Mouse (Mus musculus): ENCODE measurements around the gene Gm20388. TPM values are rescaled to one million over a fixed set of nuclear protein-coding genes. Genes with fewer than 3 reads are reported as not detected.

The Gm20388 gene
- polyA plus RNA-seq, 1 experiment from 2014 or later, result not detected

GRCm38 (mm10) chr8:123746488-123746887 lies 3835.8 kb downstream of the Gm20388 start:
- no peaks in the 10 kb centered on the region for H3K4me1 ChIP-seq (ENCODE audit: control insufficient read depth, insufficient read depth, low read length)
- no peaks in the 10 kb centered on the region for H3K9me3 ChIP-seq (ENCODE audit: control insufficient read depth, low read length)
- no peaks in the 10 kb centered on the region for H3K27me3 ChIP-seq (ENCODE audit: control insufficient read depth, insufficient read depth, low read length)
- H3K9ac ChIP-seq (ENCODE audit: low read length), result no peak overlapping the region
- DNase-seq (ENCODE audit: low spot score) (no peak), ATAC-seq (ENCODE audit: insufficient number of reproducible peaks, low FRiP score, low TSS enrichment, low read depth) (no peak)
- H3K36me3 ChIP-seq (ENCODE audit: control insufficient read depth, insufficient read depth, low read length), result no peaks in the 10 kb centered on the region
- no peak overlapping the region for H3K4me2 ChIP-seq (ENCODE audit: low read depth, severe bottlenecking)
- WGBS, result 92% methylated on average over 4 of the region's 4 CpGs
- H3K4me3 ChIP-seq (ENCODE audit: low read depth, low read length), result no peak overlapping the region
- no peak overlapping the region for H3K27ac ChIP-seq (replicated peaks; ENCODE audit: low read depth, low read length)

- Histone ChIP-seq H3K4me2 (ENCODE audit: low read depth, severe bottlenecking) (no peak overlapping the region), H3K9ac (ENCODE audit: low read length) (no peak overlapping the region), H3K27me3 (ENCODE audit: control insufficient read depth, insufficient read depth, low read length) (no peaks in the 10 kb centered on the region), H3K4me1 (ENCODE audit: control insufficient read depth, insufficient read depth, low read length) (peaks cover under 1% of the 10 kb centered on the region; the same call in 1 of the 2 replicates), H3K9me3 (ENCODE audit: control insufficient read depth, low read length) (no peaks in the 10 kb centered on the region), H3K4me3 (ENCODE audit: low read depth, low read length) (no peak overlapping the region), H3K36me3 (ENCODE audit: control insufficient read depth, insufficient read depth, low read length) (no peaks in the 10 kb centered on the region), H3K27ac (replicated peaks; ENCODE audit: low read depth, low read length) (no peak overlapping the region)
- WGBS, result 69% methylated on average over 5 of the region's 5 CpGs
- DNase-seq (ENCODE audit: low spot score) (no peak), ATAC-seq (ENCODE audit: insufficient number of reproducible peaks, low FRiP score, low TSS enrichment, low read depth) (no peak)
These were observed 3837.1 kb downstream of the Gm20388 start for GRCm38 (mm10) chr8:123747772-123748171.

DNA sequence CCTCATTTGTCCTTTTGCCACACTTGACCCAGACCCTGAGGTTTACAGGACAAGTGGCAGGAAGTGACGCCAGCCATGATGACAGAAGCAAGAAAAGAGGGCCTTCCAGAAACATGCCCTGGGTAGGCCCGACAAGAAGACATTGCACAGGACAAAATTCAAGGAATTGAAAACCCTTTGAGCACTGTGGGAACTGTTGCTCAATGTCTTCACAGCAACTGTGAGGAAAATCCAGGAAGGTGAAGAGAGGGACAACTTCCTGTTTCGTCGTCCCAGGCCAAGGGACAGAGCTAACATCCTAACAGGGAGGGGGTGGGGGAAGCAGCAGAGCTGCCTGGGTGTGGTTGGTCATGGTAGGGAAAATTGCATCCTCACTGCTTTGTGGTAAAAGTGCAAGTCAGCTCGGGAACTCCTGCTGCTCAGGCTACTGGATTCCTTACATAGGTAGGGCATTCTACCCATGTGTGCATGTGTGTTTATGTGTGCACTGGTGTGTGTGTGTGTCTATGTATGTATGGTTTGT lies 3839.6 kb downstream of the Gm20388 start:
- Histone ChIP-seq H3K9me3 (ENCODE audit: control insufficient read depth, low read length) (no peaks in the 10 kb centered on the region), H3K4me1 (ENCODE audit: control insufficient read depth, insufficient read depth, low read length) (peaks cover 13% of the 10 kb centered on the region), H3K4me3 (ENCODE audit: low read depth, low read length) (no peak overlapping the region), H3K4me2 (ENCODE audit: low read depth, severe bottlenecking) (no peak overlapping the region), H3K27me3 (ENCODE audit: control insufficient read depth, insufficient read depth, low read length) (no peaks in the 10 kb centered on the region), H3K36me3 (ENCODE audit: control insufficient read depth, insufficient read depth, low read length) (no peaks in the 10 kb centered on the region), H3K9ac (ENCODE audit: low read length) (no peak overlapping the region), H3K27ac (replicated peaks; ENCODE audit: low read depth, low read length) (no peak overlapping the region)
- DNase-seq (ENCODE audit: low spot score) (no peak), ATAC-seq (ENCODE audit: insufficient number of reproducible peaks, low FRiP score, low TSS enrichment, low read depth) (no peak)
- 63% methylated on average over 5 of the region's 5 CpGs for WGBS

- H3K27me3 ChIP-seq (ENCODE audit: control insufficient read depth, insufficient read depth, low read length), result no peaks in the 10 kb centered on the region
- peak overlapping the region; percentile 47; the same call in 1 of the 2 replicates for H3K27ac ChIP-seq (replicated peaks; ENCODE audit: low read depth, low read length)
- no peak for ATAC-seq (ENCODE audit: insufficient number of reproducible peaks, low FRiP score, low TSS enrichment, low read depth)
- no peaks in the 10 kb centered on the region for H3K36me3 ChIP-seq (ENCODE audit: control insufficient read depth, insufficient read depth, low read length)
- 74% methylated on average over 13 of the region's 13 CpGs for WGBS
- H3K4me3 ChIP-seq (ENCODE audit: low read depth, low read length), result no peak overlapping the region
- peaks cover 13% of the 10 kb centered on the region for H3K4me1 ChIP-seq (ENCODE audit: control insufficient read depth, insufficient read depth, low read length)
- no peaks in the 10 kb centered on the region for H3K9me3 ChIP-seq (ENCODE audit: control insufficient read depth, low read length)
- H3K4me2 ChIP-seq (ENCODE audit: low read depth, severe bottlenecking), result no peak overlapping the region
- DNase-seq (ENCODE audit: low spot score), result peak; percentile 57
- H3K9ac ChIP-seq (ENCODE audit: low read length), result no peak overlapping the region
These were observed 3842.3 kb downstream of the Gm20388 start for GRCm38 (mm10) chr8:123752773-123753468.

DNA sequence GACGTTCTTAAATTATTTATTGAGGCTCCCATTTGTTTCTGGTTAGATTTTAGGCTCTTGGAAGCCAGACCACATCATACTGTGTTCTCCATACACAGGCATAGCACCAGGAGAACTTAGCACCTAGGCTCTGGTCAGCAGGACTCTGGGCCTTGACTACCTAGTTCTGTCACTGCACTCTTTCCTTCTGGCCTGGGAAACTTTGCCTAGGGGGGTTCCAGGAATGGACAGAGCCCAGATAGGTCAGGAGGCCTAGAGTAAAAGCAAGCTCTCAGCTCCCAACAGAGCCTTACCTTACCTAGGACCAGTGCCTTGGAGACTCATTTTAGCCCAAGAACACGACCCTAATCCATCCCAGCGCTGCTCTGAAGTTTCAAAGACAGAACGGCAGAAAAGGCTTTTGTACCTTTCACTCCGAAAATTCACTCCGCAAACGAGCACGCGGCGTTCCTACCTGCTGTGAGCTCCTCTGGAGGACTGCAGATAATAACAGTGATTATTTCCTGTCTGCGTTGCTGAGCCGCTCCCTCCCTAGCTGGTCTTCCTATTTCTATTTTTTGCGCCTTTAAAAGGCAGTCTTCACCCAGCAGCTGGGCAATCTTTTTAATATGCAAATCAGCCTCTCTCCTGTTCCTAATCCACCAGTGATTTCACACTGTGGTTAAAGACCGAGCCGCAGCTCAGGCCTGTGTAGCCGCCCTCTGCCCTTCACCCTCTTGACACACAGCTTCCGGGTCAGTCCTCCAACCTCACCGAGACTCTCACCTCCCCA lies 3843.1 kb downstream of the Gm20388 start:
- no peak overlapping the region for H3K9ac ChIP-seq (ENCODE audit: low read length)
- H3K4me3 ChIP-seq (ENCODE audit: low read depth, low read length), result no peak overlapping the region
- ATAC-seq (ENCODE audit: insufficient number of reproducible peaks, low FRiP score, low TSS enrichment, low read depth) (no peak), DNase-seq (ENCODE audit: low spot score) (no peak)
- peaks cover 13% of the 10 kb centered on the region for H3K4me1 ChIP-seq (ENCODE audit: control insufficient read depth, insufficient read depth, low read length)
- 21% methylated on average over 18 of the region's 18 CpGs for WGBS
- peak overlapping the region; percentile 47; the same call in 1 of the 2 replicates for H3K27ac ChIP-seq (replicated peaks; ENCODE audit: low read depth, low read length)
- H3K36me3 ChIP-seq (ENCODE audit: control insufficient read depth, insufficient read depth, low read length), result no peaks in the 10 kb centered on the region
- H3K9me3 ChIP-seq (ENCODE audit: control insufficient read depth, low read length), result no peaks in the 10 kb centered on the region
- no peak overlapping the region for H3K4me2 ChIP-seq (ENCODE audit: low read depth, severe bottlenecking)
- no peaks in the 10 kb centered on the region for H3K27me3 ChIP-seq (ENCODE audit: control insufficient read depth, insufficient read depth, low read length)

DNA sequence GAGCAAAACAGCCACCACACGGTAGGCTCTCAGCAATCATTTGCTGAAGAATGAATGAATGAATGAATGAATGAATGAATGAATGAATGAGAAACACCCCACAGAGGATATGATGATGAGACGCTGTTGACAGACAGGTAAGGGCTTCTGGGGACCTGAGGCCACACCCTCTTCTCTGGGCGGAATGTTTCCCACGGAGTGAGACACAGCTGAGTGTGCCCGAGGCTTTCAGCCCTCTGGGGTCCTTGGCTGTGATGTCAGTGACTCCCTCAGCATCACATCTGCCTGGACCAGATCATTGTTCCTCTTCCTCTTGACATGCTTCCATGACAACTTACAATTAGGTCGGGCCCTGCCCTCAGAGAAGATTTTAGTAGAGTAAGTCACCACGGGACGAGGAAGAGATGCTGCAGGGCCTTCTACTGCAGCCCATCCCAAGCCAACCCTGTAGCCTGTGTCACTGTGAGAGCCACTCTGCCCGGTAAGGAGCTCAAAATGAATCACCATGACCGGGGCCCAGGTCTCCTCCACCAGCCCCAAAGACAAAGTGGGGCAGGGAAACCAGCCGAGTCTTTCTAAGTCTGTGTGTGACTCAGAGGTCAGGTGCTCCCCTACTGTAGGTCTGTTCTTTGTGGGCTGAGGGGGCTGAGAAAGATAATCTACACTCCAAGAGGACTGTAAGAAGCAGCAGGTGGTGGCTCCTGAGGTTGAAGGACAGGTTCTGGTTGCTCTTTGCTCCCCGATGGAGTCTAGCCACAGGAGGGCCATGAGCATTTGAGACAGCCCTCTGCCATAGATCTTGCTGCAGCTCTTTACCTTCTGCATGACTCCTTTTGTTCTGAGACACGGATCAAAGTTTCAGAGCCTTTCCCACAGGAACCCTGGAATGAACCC lies 3844.1 kb downstream of the Gm20388 start:
- no peak overlapping the region for H3K4me2 ChIP-seq (ENCODE audit: low read depth, severe bottlenecking)
- WGBS, result 79% methylated on average over 13 of the region's 13 CpGs
- H3K4me1 ChIP-seq (ENCODE audit: control insufficient read depth, insufficient read depth, low read length), result peaks cover 13% of the 10 kb centered on the region
- ATAC-seq (ENCODE audit: insufficient number of reproducible peaks, low FRiP score, low TSS enrichment, low read depth), result no peak
- no peak overlapping the region for H3K27ac ChIP-seq (replicated peaks; ENCODE audit: low read depth, low read length)
- no peak overlapping the region for H3K4me3 ChIP-seq (ENCODE audit: low read depth, low read length)
- H3K27me3 ChIP-seq (ENCODE audit: control insufficient read depth, insufficient read depth, low read length), result no peaks in the 10 kb centered on the region
- DNase-seq (ENCODE audit: low spot score), result no peak
- no peaks in the 10 kb centered on the region for H3K9me3 ChIP-seq (ENCODE audit: control insufficient read depth, low read length)
- no peaks in the 10 kb centered on the region for H3K36me3 ChIP-seq (ENCODE audit: control insufficient read depth, insufficient read depth, low read length)
- H3K9ac ChIP-seq (ENCODE audit: low read length), result no peak overlapping the region

- Histone ChIP-seq H3K9me3 (ENCODE audit: control insufficient read depth, low read length) (no peaks in the 10 kb centered on the region), H3K27me3 (ENCODE audit: control insufficient read depth, insufficient read depth, low read length) (no peaks in the 10 kb centered on the region), H3K36me3 (ENCODE audit: control insufficient read depth, insufficient read depth, low read length) (no peaks in the 10 kb centered on the region), H3K4me1 (ENCODE audit: control insufficient read depth, insufficient read depth, low read length) (peaks cover 23% of the 10 kb centered on the region), H3K4me3 (ENCODE audit: low read depth, low read length) (no peak overlapping the region), H3K4me2 (ENCODE audit: low read depth, severe bottlenecking) (no peak overlapping the region), H3K27ac (replicated peaks; ENCODE audit: low read depth, low read length) (no peak overlapping the region), H3K9ac (ENCODE audit: low read length) (no peak overlapping the region)
- 85% methylated on average over 8 of the region's 8 CpGs for WGBS
- ATAC-seq (ENCODE audit: insufficient number of reproducible peaks, low FRiP score, low TSS enrichment, low read depth), result no peak
- DNase-seq (ENCODE audit: low spot score), result no peak
These were observed 3846.3 kb downstream of the Gm20388 start for GRCm38 (mm10) chr8:123756901-123757300.

DNA sequence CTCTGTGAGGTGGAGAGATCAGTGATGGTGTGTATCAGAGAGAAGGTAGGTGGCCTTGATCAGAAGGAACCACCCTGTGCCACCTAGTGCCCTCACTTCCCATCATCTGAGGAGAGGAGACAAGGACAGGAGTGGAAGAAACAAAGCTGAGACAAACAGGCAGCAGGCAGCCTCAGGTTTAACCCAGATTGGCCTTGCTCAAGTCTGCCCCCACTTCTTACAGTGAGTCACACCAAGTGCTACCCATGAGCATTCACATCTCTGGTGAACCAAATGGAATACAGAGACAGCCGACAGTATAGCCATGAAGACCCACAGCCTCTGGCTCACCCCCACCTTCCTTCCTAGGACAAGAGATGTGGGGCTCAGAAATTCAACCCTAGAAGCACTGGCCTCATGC lies 3848.3 kb downstream of the Gm20388 start:
- ATAC-seq (ENCODE audit: insufficient number of reproducible peaks, low FRiP score, low TSS enrichment, low read depth) (no peak), DNase-seq (ENCODE audit: low spot score) (no peak)
- H3K4me1 ChIP-seq (ENCODE audit: control insufficient read depth, insufficient read depth, low read length), result peaks cover 11% of the 10 kb centered on the region
- WGBS, result 71% methylated on average over 1 of the region's 1 CpGs
- no peak overlapping the region for H3K4me2 ChIP-seq (ENCODE audit: low read depth, severe bottlenecking)
- no peak overlapping the region for H3K4me3 ChIP-seq (ENCODE audit: low read depth, low read length)
- no peak overlapping the region for H3K27ac ChIP-seq (replicated peaks; ENCODE audit: low read depth, low read length)
- no peaks in the 10 kb centered on the region for H3K27me3 ChIP-seq (ENCODE audit: control insufficient read depth, insufficient read depth, low read length)
- no peaks in the 10 kb centered on the region for H3K9me3 ChIP-seq (ENCODE audit: control insufficient read depth, low read length)
- H3K9ac ChIP-seq (ENCODE audit: low read length), result no peak overlapping the region
- no peaks in the 10 kb centered on the region for H3K36me3 ChIP-seq (ENCODE audit: control insufficient read depth, insufficient read depth, low read length)
